Mouse (Mus musculus): ENCODE measurements at regions not wholly inside any gene's neighbourhood (a gene's known extent, or its start where the extent isn't known, plus 50 kb on each side); places are given as distances from the start of the nearest gene placed in this dataset.

- no peak for TF ChIP-seq POLR2A (IDR thresholded peaks at IDR 0.05; ENCODE audit: extremely low read depth, insufficient read depth, low read length)
- TF ChIP-seq CTCF (IDR thresholded peaks at IDR 0.05; ENCODE audit: low read depth, low read length): no peak
These were observed 388.8 kb downstream of the Med10 start for GRCm38 (mm10) chr13:70190978-70191377.

Measured in liver, adult 2 months (tissue).